Mouse (Mus musculus): ENCODE results near the gene Plac1.
A peak's percentile ranks its signal among the peaks of the same experiment; 100 is the strongest.
"Not testable (repeated sequence)": the region's sequence is repeated elsewhere in the genome, so short reads cannot be mapped to it uniquely, and the experiment has no call there.

The Plac1 gene

DNA sequence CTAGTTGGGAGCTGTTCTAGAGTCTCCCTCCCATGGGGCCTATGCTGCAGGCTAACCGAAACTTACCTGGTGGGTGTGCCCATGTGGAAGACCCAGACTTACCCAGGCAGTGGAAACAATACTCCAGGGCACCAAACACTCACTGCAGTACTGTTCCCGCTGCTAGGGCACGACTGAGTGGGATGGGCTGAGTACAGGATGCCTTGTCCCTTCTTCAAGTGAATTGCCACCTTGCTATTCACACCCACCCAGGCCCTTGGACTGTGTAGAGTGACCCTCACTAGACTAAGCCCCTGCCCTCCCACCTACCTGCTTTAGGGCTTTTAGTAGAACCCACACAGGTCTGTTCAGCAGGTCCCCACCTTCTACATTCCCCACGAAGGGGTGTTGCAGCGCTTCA is 186.0 kb downstream of the Plac1 start:
- no peak for ATAC-seq (ENCODE audit: insufficient number of reproducible peaks, low FRiP score, low TSS enrichment)

DNA sequence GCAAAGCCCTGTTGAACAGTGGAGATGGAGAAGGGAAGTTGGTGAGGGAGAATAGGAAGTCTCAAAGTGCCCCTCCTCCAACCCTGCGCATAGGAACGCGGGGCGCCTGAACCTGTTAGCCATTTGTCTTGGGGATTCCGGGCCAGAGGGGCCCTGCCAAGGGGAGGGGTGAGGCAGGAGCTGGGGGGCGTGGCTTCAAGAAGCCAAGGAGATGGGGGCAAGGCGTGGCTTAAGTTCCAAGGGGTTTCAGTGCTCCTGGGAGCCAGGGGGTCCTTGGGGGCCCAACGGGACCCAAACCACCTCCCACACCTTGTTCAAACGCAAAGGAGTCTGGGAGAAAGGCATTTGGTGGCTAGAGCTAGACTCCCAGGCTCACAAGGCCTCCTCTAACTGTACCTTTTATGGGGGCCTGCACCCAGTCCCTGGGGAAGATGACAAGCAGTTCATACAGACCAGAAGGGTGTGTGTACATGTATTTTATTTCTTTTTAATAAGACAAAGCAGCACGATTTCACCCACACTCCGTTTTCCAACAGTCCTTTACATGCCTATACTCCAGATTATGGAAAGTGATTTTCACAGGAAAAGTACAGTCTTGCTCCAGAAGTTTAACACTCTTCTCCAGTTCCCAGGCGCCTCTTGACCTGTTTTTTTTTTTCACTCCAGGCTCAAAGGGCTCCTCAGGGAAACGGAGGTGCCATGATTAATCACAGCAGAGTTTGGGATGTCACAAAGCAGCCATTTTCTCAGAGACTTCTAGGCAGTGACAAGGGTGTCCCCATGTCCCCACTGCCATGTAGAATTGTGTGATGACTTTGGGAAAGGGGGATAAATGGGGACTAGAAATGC is 187.0 kb downstream of the Plac1 start:
- ATAC-seq (ENCODE audit: insufficient number of reproducible peaks, low FRiP score, low TSS enrichment), result no peak

DNA sequence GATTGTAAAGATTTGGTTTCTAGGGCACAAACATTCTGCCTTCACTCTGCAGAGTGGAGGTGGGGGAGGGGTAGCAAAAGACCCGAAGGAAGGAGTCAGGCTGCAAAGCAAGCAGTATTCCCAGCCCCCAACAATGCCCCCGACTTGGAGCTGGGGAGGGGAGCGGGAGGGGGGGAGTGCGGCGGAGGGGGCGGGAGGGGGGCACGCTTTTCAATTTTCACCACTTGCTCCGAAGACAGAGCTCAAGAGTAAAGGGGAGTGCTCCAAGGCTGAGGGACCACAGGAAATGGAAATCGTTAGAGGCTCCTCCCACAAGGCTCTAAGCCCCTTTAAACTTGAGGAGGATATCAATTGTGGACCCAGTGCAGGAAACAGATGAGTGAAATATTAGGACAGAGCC is 189.6 kb downstream of the Plac1 start:
- no peak for ATAC-seq (ENCODE audit: insufficient number of reproducible peaks, low FRiP score, low TSS enrichment)

DNA sequence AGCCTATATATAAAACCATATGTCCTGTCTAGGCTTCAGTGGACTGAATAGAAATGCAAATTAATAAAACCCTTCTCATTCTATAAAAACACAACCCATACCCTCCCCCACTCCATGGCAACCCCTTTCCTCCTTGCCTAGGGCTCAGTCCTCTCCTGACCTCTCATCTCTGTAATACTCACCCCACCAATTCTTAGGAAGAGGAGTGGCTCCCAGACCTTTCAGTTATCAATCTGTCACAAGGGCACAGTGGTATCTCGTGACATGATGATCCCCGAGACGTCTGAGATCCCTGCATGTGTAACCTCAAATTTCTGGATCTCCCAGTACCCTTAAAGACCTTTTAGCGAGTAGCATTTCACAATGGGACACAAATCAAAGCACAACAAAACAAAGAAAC is 190.7 kb downstream of the Plac1 start:
- ATAC-seq (ENCODE audit: insufficient number of reproducible peaks, low FRiP score, low TSS enrichment), result no peak

- ATAC-seq (ENCODE audit: insufficient number of reproducible peaks, low FRiP score, low TSS enrichment), result no peak
Measured at GRCm38 (mm10) chrX:53046911-53047310, 193.0 kb downstream of the Plac1 start.

DNA sequence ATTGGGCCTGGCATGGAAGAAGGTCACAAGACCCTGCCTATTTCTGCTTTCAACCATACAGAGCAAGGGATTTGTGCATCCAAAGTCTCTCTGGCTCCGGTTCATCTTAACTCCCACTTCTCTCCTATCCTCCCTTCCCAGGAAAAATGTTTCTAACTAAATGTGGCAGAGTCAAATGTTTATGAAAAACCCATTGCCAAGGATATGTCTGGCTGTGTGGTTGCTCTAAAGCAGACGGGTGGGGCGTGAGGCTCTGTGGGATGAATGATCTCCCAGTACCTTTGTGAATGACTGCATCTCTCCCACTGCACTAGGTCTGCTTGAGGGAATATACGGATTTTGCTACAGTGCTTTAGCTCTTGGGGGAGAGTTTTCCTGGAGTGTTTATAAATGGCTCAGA is 193.9 kb downstream of the Plac1 start:
- no peak for ATAC-seq (ENCODE audit: insufficient number of reproducible peaks, low FRiP score, low TSS enrichment)

GRCm38 (mm10) chrX:53045187-53045903 is 194.6 kb downstream of the Plac1 start:
- ATAC-seq (ENCODE audit: insufficient number of reproducible peaks, low FRiP score, low TSS enrichment), result no peak

GRCm38 (mm10) chrX:53041006-53041405 is 198.9 kb downstream of the Plac1 start:
- no peak for ATAC-seq (ENCODE audit: insufficient number of reproducible peaks, low FRiP score, low TSS enrichment)

GRCm38 (mm10) chrX:53040138-53040537 is 199.8 kb downstream of the Plac1 start:
- no peak for ATAC-seq (ENCODE audit: insufficient number of reproducible peaks, low FRiP score, low TSS enrichment)

GRCm38 (mm10) chrX:53039651-53040050 is 200.3 kb downstream of the Plac1 start:
- ATAC-seq (ENCODE audit: insufficient number of reproducible peaks, low FRiP score, low TSS enrichment), result no peak

GRCm38 (mm10) chrX:53038194-53038593 is 201.7 kb downstream of the Plac1 start:
- no peak for ATAC-seq (ENCODE audit: insufficient number of reproducible peaks, low FRiP score, low TSS enrichment)

GRCm38 (mm10) chrX:53029559-53029958 is 210.4 kb downstream of the Plac1 start:
- no peak for ATAC-seq (ENCODE audit: insufficient number of reproducible peaks, low FRiP score, low TSS enrichment)

DNA sequence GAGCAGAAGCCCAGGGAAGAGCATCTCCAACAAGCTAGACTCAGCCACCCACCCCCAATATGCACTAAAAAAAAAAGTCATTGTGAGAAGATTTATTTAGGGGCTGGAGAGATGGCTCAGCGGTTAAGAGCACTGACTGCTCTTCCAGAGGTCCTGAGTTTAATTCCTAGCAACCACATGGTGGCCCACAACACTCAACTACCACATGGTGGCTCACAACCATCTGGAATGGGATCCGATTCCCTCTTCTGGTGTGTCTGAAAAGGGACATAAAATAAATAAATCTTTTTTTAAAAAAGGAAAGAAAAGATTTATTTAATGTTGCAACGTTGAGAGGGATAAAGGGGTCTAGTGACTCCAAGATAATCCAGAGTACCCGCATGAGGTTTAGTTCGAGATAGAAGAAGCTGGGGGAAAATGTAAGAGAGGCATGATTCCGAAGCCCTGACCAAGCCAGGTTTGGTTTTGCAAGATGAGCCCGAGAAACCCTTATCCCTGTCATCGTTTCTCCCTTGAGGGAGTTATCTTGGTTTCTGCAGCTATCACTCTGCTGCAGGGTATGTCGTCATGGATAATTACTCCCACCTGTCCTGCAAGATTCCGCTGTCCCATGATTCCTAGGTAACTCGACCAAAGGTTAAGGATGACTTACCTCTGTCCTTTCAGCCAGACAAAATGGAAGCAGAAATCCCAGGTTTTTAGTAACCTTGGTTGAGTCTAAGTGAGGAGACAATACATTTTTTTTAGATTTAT is 214.3 kb downstream of the Plac1 start:
- no peak for ATAC-seq (ENCODE audit: insufficient number of reproducible peaks, low FRiP score, low TSS enrichment)

- ATAC-seq (ENCODE audit: insufficient number of reproducible peaks, low FRiP score, low TSS enrichment), result not testable (repeated sequence)
Measured at GRCm38 (mm10) chrX:53024268-53024667, 215.6 kb downstream of the Plac1 start.

DNA sequence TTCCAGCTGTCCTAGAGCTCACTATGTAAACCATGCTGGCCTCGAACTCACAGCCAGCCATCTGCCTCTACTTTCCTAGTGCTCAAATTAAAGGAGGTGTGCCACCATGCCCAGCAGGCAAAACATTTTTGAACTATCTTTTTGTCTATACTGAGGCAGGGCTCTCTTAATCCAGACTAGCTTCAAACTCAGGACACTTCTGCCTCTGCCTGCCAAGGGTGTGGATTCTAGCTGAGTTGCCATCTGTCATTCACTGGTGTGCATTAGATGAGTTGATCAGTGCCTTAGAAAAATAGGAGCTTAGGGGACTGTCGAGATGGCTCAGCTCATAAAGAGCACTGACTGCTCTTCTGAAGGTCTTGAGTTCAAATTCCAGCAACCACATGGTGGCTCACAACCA is 216.9 kb downstream of the Plac1 start:
- peak; percentile 56; the same call in 1 of the 2 replicates for ATAC-seq (ENCODE audit: insufficient number of reproducible peaks, low FRiP score, low TSS enrichment)
